Mouse (Mus musculus) neural tube, embryonic 10.5 days (tissue): ENCODE measurements around the gene Matn4.
A peak's percentile ranks its signal among the peaks of the same experiment; 100 is the strongest.
"Not testable (repeated sequence)": the region's sequence is repeated elsewhere in the genome, so short reads cannot be mapped to it uniquely, and the experiment has no call there.

Experiments used
- DNase-seq: peaks from one replicate; pipeline ENCODE4 v3.0.0-alpha.2; 2017; ENCODE audit warnings: low spot score; ENCODE audit errors: extremely low spot score

The Matn4 gene

DNA sequence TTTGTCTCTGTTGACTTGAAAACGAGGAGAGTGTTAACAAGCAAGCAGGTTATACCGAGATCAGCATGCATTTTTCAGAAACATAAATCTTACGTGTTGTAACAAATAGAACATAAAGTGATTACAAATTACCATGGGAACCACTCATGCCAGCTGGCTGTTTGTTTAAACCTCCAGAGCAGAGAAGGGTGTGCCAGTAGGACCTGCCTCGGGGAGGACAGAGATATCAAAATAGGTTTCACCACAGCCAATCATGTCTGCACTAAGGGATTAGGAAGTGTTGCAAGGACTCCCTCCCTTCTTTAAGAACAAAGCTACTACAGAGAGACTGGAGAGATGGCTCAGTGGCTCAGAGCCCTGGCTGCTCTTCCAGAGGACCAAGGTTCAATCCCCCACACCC is 31.8 kb downstream of the Matn4 start:
- no peak for DNase-seq

DNA sequence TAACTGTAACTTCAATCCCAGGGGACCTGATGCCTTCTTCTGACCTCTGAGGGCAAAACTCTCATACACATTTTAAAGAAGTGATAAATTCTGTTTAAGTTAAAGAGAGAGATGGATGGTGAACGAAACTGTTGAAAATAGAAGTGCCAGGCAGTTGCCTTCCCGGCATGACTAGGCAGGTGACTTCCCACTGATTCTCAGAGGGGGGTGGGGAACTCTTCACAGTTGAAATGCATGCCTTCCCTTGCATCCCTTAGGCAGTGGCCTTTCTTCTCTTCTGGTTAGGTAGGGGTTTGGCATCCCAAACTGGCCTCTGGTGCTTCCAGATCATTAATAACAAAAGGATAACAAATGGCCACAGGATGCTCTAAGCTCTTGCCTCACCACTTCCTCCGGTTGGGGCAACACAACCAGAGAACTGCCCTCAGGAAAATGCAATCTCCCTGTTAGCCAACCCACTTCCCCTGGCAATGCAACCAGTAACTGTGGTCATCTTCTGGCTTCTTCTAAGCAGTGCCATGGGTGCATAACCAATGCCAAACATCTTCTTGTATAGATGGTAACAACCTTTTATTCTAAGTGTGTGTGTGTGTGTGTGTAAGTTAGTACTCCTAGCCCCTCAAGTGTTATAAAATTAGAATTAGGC is 32.4 kb downstream of the Matn4 start:
- DNase-seq: no peak

DNA sequence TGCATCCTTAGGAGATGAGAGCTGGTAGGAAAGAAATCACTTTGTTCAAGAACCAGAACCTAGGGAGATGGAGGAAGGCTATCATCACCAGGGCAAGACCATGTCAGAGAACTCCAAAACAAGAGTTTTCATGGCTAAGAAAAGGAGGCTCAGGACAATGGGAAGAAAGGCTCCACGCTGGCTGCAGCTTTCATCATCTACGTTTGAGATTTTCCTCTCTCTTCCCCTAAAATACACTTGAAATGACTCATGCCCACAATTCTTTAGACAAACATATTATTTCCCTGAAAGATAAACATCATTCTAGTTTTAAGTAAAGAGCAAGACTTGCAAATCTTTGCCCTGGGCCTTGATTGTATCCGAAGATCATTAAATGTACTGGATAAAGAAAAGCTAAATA is 33.6 kb downstream of the Matn4 start:
- no peak for DNase-seq

- DNase-seq: no peak
These were observed 36.3 kb downstream of the Matn4 start for GRCm38 (mm10) chr2:164368620-164369105.

DNA sequence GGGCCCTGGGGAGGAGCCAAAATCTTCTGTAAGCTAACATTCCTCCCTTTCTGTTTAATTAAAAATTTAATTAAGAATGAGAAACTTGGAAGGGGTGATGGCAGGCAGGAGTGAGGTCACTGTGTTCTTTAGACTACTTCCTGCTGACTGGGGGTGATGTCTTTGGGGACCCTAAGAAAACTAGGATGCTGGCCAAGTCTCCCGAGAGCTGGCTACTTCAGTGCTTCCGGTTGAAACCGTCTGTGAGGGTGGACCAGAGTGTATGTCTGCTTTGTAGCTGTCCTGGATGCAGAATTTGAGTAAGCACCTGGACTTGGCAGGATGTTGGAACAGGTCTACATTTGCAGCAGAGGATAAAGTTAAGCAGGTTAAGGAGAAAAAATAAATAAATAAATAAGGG is 38.0 kb downstream of the Matn4 start:
- DNase-seq: no peak

GRCm38 (mm10) chr2:164360974-164361657 is 43.8 kb downstream of the Matn4 start:
- DNase-seq: no peak

DNA sequence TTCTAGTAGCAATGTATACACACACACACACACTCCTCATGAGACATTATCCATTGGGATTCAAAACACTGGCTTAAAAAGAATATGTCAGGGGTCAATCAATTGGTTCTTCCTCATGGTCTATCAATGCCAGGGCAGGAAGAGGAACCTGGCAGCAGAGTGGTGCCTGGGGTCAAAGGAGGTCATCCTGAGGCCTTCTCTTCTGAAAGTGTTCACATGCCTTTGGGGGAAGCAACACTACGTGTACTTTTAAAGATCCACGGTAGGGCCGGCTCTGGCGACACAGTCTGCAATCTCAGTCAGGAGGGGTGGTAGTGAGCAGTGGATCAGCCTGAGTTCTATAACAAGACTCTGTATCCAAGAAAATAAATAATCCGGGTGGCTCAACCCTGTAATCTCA is 45.3 kb downstream of the Matn4 start:
- no peak for DNase-seq

GRCm38 (mm10) chr2:164359031-164359430 is 45.9 kb downstream of the Matn4 start:
- no peak for DNase-seq

- DNase-seq: no peak
These were observed 46.6 kb downstream of the Matn4 start for GRCm38 (mm10) chr2:164358373-164358772.

- DNase-seq: no peak
These were observed 48.6 kb downstream of the Matn4 start for GRCm38 (mm10) chr2:164356177-164356967.

DNA sequence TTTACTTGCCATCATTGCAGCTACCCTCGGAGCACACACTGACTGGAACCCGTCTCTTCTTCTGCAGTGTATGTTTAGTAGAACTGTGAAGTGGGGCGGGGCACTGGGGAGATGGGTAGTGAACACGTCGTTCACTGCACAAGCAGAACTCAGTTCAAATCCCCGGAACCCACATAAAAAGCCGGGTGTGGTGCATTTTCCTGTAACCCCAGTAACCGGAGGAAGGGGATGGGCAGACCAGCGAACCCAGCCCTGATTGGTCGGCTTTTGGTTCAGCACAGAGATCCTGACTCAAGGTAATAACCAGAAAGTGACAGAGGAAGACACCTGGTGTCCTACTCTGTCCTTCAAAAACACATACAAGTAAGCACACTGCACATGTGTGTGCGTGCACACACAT is 51.6 kb downstream of the Matn4 start:
- DNase-seq: no peak

DNA sequence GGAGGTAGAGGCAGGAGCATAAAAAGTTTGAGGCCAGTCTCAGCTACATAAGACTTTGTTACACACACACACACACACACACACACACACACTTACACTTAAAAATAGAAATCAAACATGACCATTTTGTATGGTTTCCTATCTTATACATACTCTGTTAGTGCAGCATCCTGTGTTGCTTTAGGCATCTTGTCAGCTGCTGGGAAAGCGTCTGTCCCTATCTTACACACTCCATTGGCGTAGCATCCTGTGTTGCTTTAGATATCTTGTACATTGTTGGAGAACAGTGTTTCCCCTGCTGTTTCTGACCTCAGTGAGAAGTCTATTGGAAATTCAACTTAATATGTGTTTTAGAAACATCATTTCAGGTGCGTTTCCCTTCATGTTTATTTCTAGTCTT is 52.3 kb downstream of the Matn4 start:
- no peak for DNase-seq

GRCm38 (mm10) chr2:164348980-164349379 is 56.0 kb downstream of the Matn4 start:
- DNase-seq: peak; percentile 32

GRCm38 (mm10) chr2:164347697-164348096 is 57.3 kb downstream of the Matn4 start:
- not testable (repeated sequence) for DNase-seq

GRCm38 (mm10) chr2:164343732-164344131 is 61.2 kb downstream of the Matn4 start:
- not testable (repeated sequence) for DNase-seq
